Mouse (Mus musculus) lung, adult 2 months (tissue): ENCODE measurements at regions not wholly inside any gene's neighbourhood (a gene's known extent, or its start where the extent isn't known, plus 50 kb on each side); places are given as distances from the start of the nearest gene placed in this dataset.

ENCODE experiments used
- DNase-seq: peaks from one replicate; pipeline ENCODE4 v3.0.0; 2022
- H3K4me1 ChIP-seq: fragments of 200-500 bp; 2 replicates; pipeline ENCODE4 v1.6.1; 2011; ENCODE audit warnings: low read length; ENCODE audit not compliant: control insufficient read depth, insufficient read depth
- H3K4me3 ChIP-seq: fragments of 200-500 bp; replicated peaks from 2 replicates; pipeline ENCODE3; 2011; ENCODE audit warnings: low read depth, mild to moderate bottlenecking, control low read depth, low read length; ENCODE audit errors: extremely low read depth
- CTCF ChIP-seq: fragments of 200-500 bp; IDR thresholded peaks from 2 replicates; pipeline ENCODE4 v1.5.1; 2011; ENCODE audit warnings: mild to moderate bottlenecking, low read length, control low read depth; ENCODE audit not compliant: insufficient read depth
- POLR2A ChIP-seq: fragments of 200-500 bp; IDR thresholded peaks from 2 replicates; pipeline ENCODE4 v1.6.1; 2011; ENCODE audit warnings: low read depth, mild to moderate bottlenecking, control low read depth, low read length, borderline replicate concordance; ENCODE audit errors: extremely low read depth
- WGBS: fragments of 180-500 bp; shearing (Covaris S2); methylation state at CpG from one replicate; pipeline ENCODE4 v1.1.7; 2018; 5-methylcytosine and 5-hydroxymethylcytosine counted together

- no peak for DNase-seq
- TF ChIP-seq CTCF (no peak), POLR2A (no peak)
- Histone ChIP-seq H3K4me3 (no peak overlapping the region), H3K4me1 (no peaks in the 10 kb centered on the region)
- WGBS, result 61% methylated on average over 2 of the region's 2 CpGs
Measured at GRCm38 (mm10) chr8:103244169-103244568, 458.7 kb upstream of the Cdh11 start.

GRCm38 (mm10) chr8:103244658-103245057 is 459.2 kb upstream of the Cdh11 start:
- DNase-seq, result no peak
- no peak for TF ChIP-seq CTCF
- no peak for TF ChIP-seq POLR2A
- H3K4me1 ChIP-seq, result no peaks in the 10 kb centered on the region
- 66% methylated on average over 6 of the region's 6 CpGs for WGBS
- no peak overlapping the region for H3K4me3 ChIP-seq

- no peak for DNase-seq
- no peak overlapping the region for H3K4me3 ChIP-seq
- H3K4me1 ChIP-seq, result no peaks in the 10 kb centered on the region
- TF ChIP-seq CTCF, result no peak
- no peak for TF ChIP-seq POLR2A
- 48% methylated on average over 9 of the region's 9 CpGs for WGBS
Measured at GRCm38 (mm10) chr8:103245864-103246263, 460.4 kb upstream of the Cdh11 start.

GRCm38 (mm10) chr8:103261236-103261635 is 475.8 kb upstream of the Cdh11 start:
- TF ChIP-seq CTCF (no peak), POLR2A (no peak)
- Histone ChIP-seq H3K4me1 (no peaks in the 10 kb centered on the region), H3K4me3 (no peak overlapping the region)
- DNase-seq, result no peak

- WGBS, result 68% methylated on average over 3 of the region's 3 CpGs
- no peak for TF ChIP-seq POLR2A
- no peak for TF ChIP-seq CTCF
- no peak for DNase-seq
- Histone ChIP-seq H3K4me3 (no peak overlapping the region), H3K4me1 (no peaks in the 10 kb centered on the region)
Measured at GRCm38 (mm10) chr8:103270035-103270434, 484.6 kb upstream of the Cdh11 start.

GRCm38 (mm10) chr8:103270815-103271553 is 485.5 kb upstream of the Cdh11 start:
- DNase-seq, result no peak
- Histone ChIP-seq H3K4me1 (no peaks in the 10 kb centered on the region), H3K4me3 (no peak overlapping the region)
- WGBS, result 75% methylated on average over 9 of the region's 9 CpGs
- no peak for TF ChIP-seq CTCF
- TF ChIP-seq POLR2A, result no peak

- 28% methylated on average over 5 of the region's 5 CpGs for WGBS
- Histone ChIP-seq H3K4me1 (no peaks in the 10 kb centered on the region), H3K4me3 (no peak overlapping the region)
- DNase-seq, result no peak
- TF ChIP-seq CTCF, result no peak
- no peak for TF ChIP-seq POLR2A
Measured at GRCm38 (mm10) chr8:103272305-103273079, 487.1 kb upstream of the Cdh11 start.

GRCm38 (mm10) chr8:103273476-103273875 is 488.0 kb upstream of the Cdh11 start:
- H3K4me3 ChIP-seq, result no peak overlapping the region
- TF ChIP-seq CTCF (no peak), POLR2A (no peak)
- DNase-seq, result no peak
- WGBS, result 93% methylated on average over 2 of the region's 2 CpGs
- no peaks in the 10 kb centered on the region for H3K4me1 ChIP-seq

GRCm38 (mm10) chr8:103281801-103282200 is 496.4 kb upstream of the Cdh11 start:
- DNase-seq, result no peak
- Histone ChIP-seq H3K4me3 (no peak overlapping the region), H3K4me1 (no peaks in the 10 kb centered on the region)
- 23% methylated on average over 1 of the region's 1 CpGs for WGBS
- TF ChIP-seq CTCF, result no peak
- TF ChIP-seq POLR2A, result no peak

- 70% methylated on average over 12 of the region's 12 CpGs for WGBS
- no peak for DNase-seq
Measured at GRCm38 (mm10) chr8:103288561-103288974, 503.1 kb upstream of the Cdh11 start.

More at GRCm38 (mm10) chr8:103288561-103288974, 503.1 kb upstream of the Cdh11 start:
- TF ChIP-seq CTCF (no peak), POLR2A (no peak)
- Histone ChIP-seq H3K4me3 (no peak overlapping the region), H3K4me1 (no peaks in the 10 kb centered on the region)
